Comparison of ENCODE assay signal across 20 mouse cellular contexts in genomic region chr11:6332606-6333005, GRCm38 (mm10). TPM values are rescaled to one million over a fixed set of nuclear protein-coding genes. Genes with fewer than 3 reads are reported as not detected.
DNase-seq lines count a peak whose midpoint lies in the region; ATAC-seq and TF ChIP-seq lines count a peak whose summit lies in the region.
"Had no signal": no experiment of that assay in that cellular context is flagged by ENCODE, and none has a peak within 500 bp of the region (broad histone marks: within the 10 kb centered on the region; RNA-seq: fewer than 3 reads in every experiment).

No protein-coding gene starts in this region.

- TF ChIP-seq CTCF in intestine, postnatal 0 days (IDR thresholded peaks at IDR 0.05; ENCODE audit: low read depth) = no peak

- no peak overlapping the region for H3K27ac ChIP-seq in intestine, postnatal 0 days (ENCODE audit: low read depth, low read length)
- H3K27ac ChIP-seq: embryonic facial prominence, embryonic 15.5 days; forebrain, embryonic 10.5 days; gastrocnemius, adult 2 months; hindbrain, embryonic 15.5 days had no signal

- H3K36me3 ChIP-seq in intestine, postnatal 0 days (ENCODE audit: control insufficient read depth, insufficient read depth) = peaks cover 56% of the 10 kb centered on the region

- H3K27me3 ChIP-seq in intestine, postnatal 0 days (replicated peaks; ENCODE audit: control insufficient read depth, insufficient read depth, low read length) = no peaks in the 10 kb centered on the region
- H3K27me3 ChIP-seq: embryonic facial prominence, embryonic 15.5 days; heart, embryonic 12.5 days; hindbrain, embryonic 15.5 days had no signal

- no peaks in the 10 kb centered on the region for H3K4me1 ChIP-seq in intestine, postnatal 0 days (replicated peaks; ENCODE audit: control insufficient read depth, insufficient read depth, low read length)
- H3K4me1 ChIP-seq: embryonic facial prominence, embryonic 15.5 days; forebrain, embryonic 10.5 days; heart, embryonic 12.5 days; hindbrain, embryonic 15.5 days had no signal

- no peak for ATAC-seq in CD4-positive, CD25-positive, alpha-beta regulatory T cell, adult 4 months
- 0 out of 2 replicates have a peak, but pooled peaks have one; percentile 60 for ATAC-seq in megakaryocyte progenitor cell, adult 5-6 weeks (replicated peaks; ENCODE audit: poor library complexity)
- ATAC-seq in intestine, postnatal 0 days = no peak
- ATAC-seq: forebrain, embryonic 14.5 days had no signal

- no peaks in the 10 kb centered on the region for H3K9me3 ChIP-seq in intestine, postnatal 0 days (ENCODE audit: control insufficient read depth)
- H3K9me3 ChIP-seq: embryonic facial prominence, embryonic 15.5 days; forebrain, embryonic 10.5 days; G1E; heart, embryonic 12.5 days; hindbrain, embryonic 15.5 days had no signal

- H3K4me2 ChIP-seq in intestine, postnatal 0 days (replicated peaks; ENCODE audit: low read depth) = no peak overlapping the region
- H3K4me2 ChIP-seq: embryonic facial prominence, embryonic 15.5 days; heart, embryonic 12.5 days; hindbrain, embryonic 15.5 days had no signal

- no peak overlapping the region for H3K4me3 ChIP-seq in intestine, postnatal 0 days (ENCODE audit: low read depth, low read length)
- H3K4me3 ChIP-seq: embryonic facial prominence, embryonic 15.5 days; erythroblast, embryonic 14.5 days; forebrain, embryonic 10.5 days; gastrocnemius, adult 2 months; heart, embryonic 12.5 days; hindbrain, embryonic 15.5 days had no signal

- 88% methylated on average over 3 of the region's 3 CpGs for WGBS in intestine, postnatal 0 days

- DNase-seq in CD4-positive, CD25-positive, alpha-beta regulatory T cell, adult 2 months (ENCODE audit: low read depth, low spot score) = peak; percentile 22
- peak; percentile 45 for DNase-seq in thymus, postnatal 0 days (ENCODE audit: low spot score)
- no peak for DNase-seq in thymus, postnatal 36 days
- no peak for DNase-seq in layer of hippocampus, adult 9-10 months (ENCODE audit: low spot score)
- DNase-seq: adrenal gland, postnatal 25 days; cerebellum, adult 2 months; cerebellum, postnatal 10 days; embryo, embryonic 11 days; gastrocnemius, adult 2 months; gastrocnemius, postnatal 25 days had no signal

- no peak overlapping the region for H3K9ac ChIP-seq in intestine, postnatal 0 days (ENCODE audit: low read depth, low read length)
- H3K9ac ChIP-seq: embryonic facial prominence, embryonic 15.5 days; heart, embryonic 12.5 days; hindbrain, embryonic 15.5 days had no signal

RNA-seq across cellular contexts. Expression of gene Ogdh, which starts 41.2 kb away (rescaled TPM):
- polyA plus RNA-seq in CD4-positive, CD25-positive, alpha-beta regulatory T cell, adult 4 months (2017; shearing (Covaris generic)) = 100 to 1,000 TPM; 146 to 237 TPM
- 82.0 and 83.5 TPM in 2 replicates for polyA plus RNA-seq in thymus, postnatal 0 days (2015; fragmentation: Nextera tagmentation; extraction: Ambion mirVana)
- 110 and 113 TPM in 2 replicates for total RNA-seq in megakaryocyte progenitor cell, adult 5-6 weeks (2015)
- total RNA-seq in megakaryocyte progenitor cell, adult 5-6 weeks (2017) = 84.7 and 91.1 TPM in 2 replicates
- polyA plus RNA-seq in intestine, postnatal 0 days (2015; fragmentation: Nextera tagmentation; extraction: Ambion mirVana) = 141 and 148 TPM in 2 replicates

RNA-seq across cellular contexts. Expression of gene Zmiz2, which starts 56.3 kb away (rescaled TPM):
- polyA plus RNA-seq in CD4-positive, CD25-positive, alpha-beta regulatory T cell, adult 4 months (2017; shearing (Covaris generic)) = 10 to 100 TPM; 46.5 to 67.2 TPM
- polyA plus RNA-seq in thymus, postnatal 0 days (2015; fragmentation: Nextera tagmentation; extraction: Ambion mirVana) = 12.2 and 14.9 TPM in 2 replicates
- 40.9 and 42.0 TPM in 2 replicates for total RNA-seq in megakaryocyte progenitor cell, adult 5-6 weeks (2015)
- 8.2 and 11.9 TPM in 2 replicates for total RNA-seq in megakaryocyte progenitor cell, adult 5-6 weeks (2017)
- 7.8 and 8.0 TPM in 2 replicates for polyA plus RNA-seq in intestine, postnatal 0 days (2015; fragmentation: Nextera tagmentation; extraction: Ambion mirVana)

RNA-seq across cellular contexts. Expression of gene Tmed4, which starts 57.9 kb away (rescaled TPM):
- 10 to 100 TPM; 76.3 to 100.0 TPM for polyA plus RNA-seq in CD4-positive, CD25-positive, alpha-beta regulatory T cell, adult 4 months (2017; shearing (Covaris generic))
- 75.7 and 79.0 TPM in 2 replicates for polyA plus RNA-seq in thymus, postnatal 0 days (2015; fragmentation: Nextera tagmentation; extraction: Ambion mirVana)
- 54.5 and 60.0 TPM in 2 replicates for total RNA-seq in megakaryocyte progenitor cell, adult 5-6 weeks (2015)
- 54.8 and 63.7 TPM in 2 replicates for total RNA-seq in megakaryocyte progenitor cell, adult 5-6 weeks (2017)
- polyA plus RNA-seq in intestine, postnatal 0 days (2015; fragmentation: Nextera tagmentation; extraction: Ambion mirVana) = 198 and 203 TPM in 2 replicates

Comparison
In these comparisons a context has a peak if more than half of its experiments do, and no peak if none do; other contexts are left out.
1. DNase-seq: peak in CD4-positive, CD25-positive, alpha-beta regulatory T cell, adult 2 months (single experiment) and thymus, postnatal 0 days (single experiment); none in thymus, postnatal 36 days (0 of 2) and layer of hippocampus, adult 9-10 months (single experiment).